Mouse (Mus musculus) hindbrain, embryonic 12.5 days (tissue): ENCODE measurements around the gene Lrig3. TPM values are rescaled to one million over a fixed set of nuclear protein-coding genes. Genes with fewer than 3 reads are reported as not detected.

Experiments used
- ATAC-seq: fragments of 200-750 bp; cut with Nextera tagmentation; 2 replicates; pipeline ENCODE4 v1.8.0; 2017; ENCODE audit warnings: moderate TSS enrichment; ENCODE audit not compliant: low FRiP score
- H3K27ac ChIP-seq: fragments of 300-500 bp; sonication (generic); 2 replicates; pipeline ENCODE4 v1.5.1; 2016; ENCODE audit warnings: mild to moderate bottlenecking
- H3K27me3 ChIP-seq: fragments of 300-500 bp; sonication (generic); 2 replicates; pipeline ENCODE4 v1.6.1; 2016; ENCODE audit warnings: mild to moderate bottlenecking
- H3K36me3 ChIP-seq: fragments of 300-500 bp; sonication (generic); 2 replicates; pipeline ENCODE4 v1.6.1; 2016; ENCODE audit warnings: mild to moderate bottlenecking
- H3K4me1 ChIP-seq: fragments of 300-500 bp; sonication (generic); 2 replicates; pipeline ENCODE4 v1.6.1; 2016
- H3K4me2 ChIP-seq: fragments of 300-500 bp; sonication (generic); replicated peaks from 2 replicates; pipeline ENCODE4 v1.6.1; 2016; ENCODE audit warnings: mild to moderate bottlenecking
- H3K4me3 ChIP-seq: fragments of 300-500 bp; sonication (generic); 2 replicates; pipeline ENCODE4 v1.5.1; 2016; ENCODE audit warnings: mild to moderate bottlenecking
- H3K9ac ChIP-seq: fragments of 300-500 bp; sonication (generic); 2 replicates; pipeline ENCODE4 v1.6.1; 2016; ENCODE audit warnings: mild to moderate bottlenecking, moderate library complexity
- H3K9me3 ChIP-seq: fragments of 300-500 bp; sonication (generic); replicated peaks from 2 replicates; pipeline ENCODE4 v1.6.1; 2016; ENCODE audit warnings: mild to moderate bottlenecking
- WGBS: fragments of 180-500 bp; shearing (Covaris S2); methylation state at CpG from one replicate; pipeline ENCODE4 v1.1.7; 2016; 5-methylcytosine and 5-hydroxymethylcytosine counted together
- polyA plus RNA-seq: library from polyadenylated mRNA; unstranded; fragments of >200 nt; fragmentation: Nextera tagmentation; extraction: Ambion mirVana; gene quantifications from 2 replicates; pipeline ENCODE4 v1.2.1, GENCODE M21; 2016

The Lrig3 gene
- 24.3 and 28.1 TPM in 2 replicates for polyA plus RNA-seq

GRCm38 (mm10) chr10:125965968-125966480 is at the start of gene Lrig3:
Lrig3 (plus strand) TSS chr10:125966168.
- Histone ChIP-seq H3K9ac (peak within 1 kb of the TSS; percentile 86), H3K27ac (peak within 1 kb of the TSS; percentile 85), H3K9me3 (no peaks in the 10 kb centered on the region), H3K4me1 (peaks cover 28% of the 10 kb centered on the region), H3K27me3 (no peaks in the 10 kb centered on the region), H3K36me3 (no peaks in the 10 kb centered on the region), H3K4me3 (peak within 1 kb of the TSS; percentile 85), H3K4me2 (peak within 1 kb of the TSS; percentile 94)
- peak; percentile 89 for ATAC-seq
- under 1% methylated on average over 61 of the region's 62 CpGs for WGBS

GRCm38 (mm10) chr10:125916781-125917180 is 49.2 kb upstream of the Lrig3 start:
- no peak for ATAC-seq
- H3K9me3 ChIP-seq, result no peaks in the 10 kb centered on the region
- H3K4me2 ChIP-seq, result no peak overlapping the region
- H3K27ac ChIP-seq, result no peak overlapping the region
- no peak overlapping the region for H3K4me3 ChIP-seq
- H3K4me1 ChIP-seq, result peaks cover 11% of the 10 kb centered on the region
- 47% methylated on average over 6 of the region's 6 CpGs for WGBS
- no peaks in the 10 kb centered on the region for H3K36me3 ChIP-seq
- H3K9ac ChIP-seq, result no peak overlapping the region
- H3K27me3 ChIP-seq, result no peaks in the 10 kb centered on the region

GRCm38 (mm10) chr10:125917436-125917871 is 48.5 kb upstream of the Lrig3 start:
- peak overlapping the region; percentile 30 for H3K4me2 ChIP-seq

GRCm38 (mm10) chr10:125918994-125919393 is 47.0 kb upstream of the Lrig3 start:
- Histone ChIP-seq H3K4me1 (peaks cover 9% of the 10 kb centered on the region), H3K4me2 (no peak overlapping the region), H3K9ac (no peak overlapping the region), H3K36me3 (no peaks in the 10 kb centered on the region), H3K27me3 (no peaks in the 10 kb centered on the region), H3K27ac (no peak overlapping the region), H3K4me3 (no peak overlapping the region), H3K9me3 (no peaks in the 10 kb centered on the region)
- 67% methylated on average over 1 of the region's 1 CpGs for WGBS
- no peak for ATAC-seq

More at GRCm38 (mm10) chr10:125917436-125917871, 48.5 kb upstream of the Lrig3 start:
- Histone ChIP-seq H3K4me3 (no peak overlapping the region), H3K36me3 (no peaks in the 10 kb centered on the region), H3K9me3 (no peaks in the 10 kb centered on the region), H3K4me1 (peaks cover 10% of the 10 kb centered on the region), H3K9ac (0 out of 2 replicates have a peak overlapping the region, but pooled peaks have one; percentile 14), H3K27ac (no peak overlapping the region), H3K27me3 (no peaks in the 10 kb centered on the region)
- WGBS, result 11% methylated on average over 9 of the region's 9 CpGs
- no peak; the same call in 1 of the 2 replicates for ATAC-seq

GRCm38 (mm10) chr10:125921654-125922446 is 44.1 kb upstream of the Lrig3 start:
- no peak for ATAC-seq
- no peaks in the 10 kb centered on the region for H3K27me3 ChIP-seq
- H3K27ac ChIP-seq, result no peak overlapping the region
- peaks cover 4% of the 10 kb centered on the region; the same call in 1 of the 2 replicates for H3K4me1 ChIP-seq
- no peak overlapping the region for H3K4me3 ChIP-seq
- H3K9me3 ChIP-seq, result 0 out of 2 replicates have a peak, but pooled peaks cover 5% of the 10 kb centered on the region
- no peak overlapping the region for H3K9ac ChIP-seq
- no peak overlapping the region for H3K4me2 ChIP-seq
- 26% methylated on average over 6 of the region's 6 CpGs for WGBS
- no peaks in the 10 kb centered on the region for H3K36me3 ChIP-seq

- Histone ChIP-seq H3K4me1 (no peaks in the 10 kb centered on the region), H3K9ac (no peak overlapping the region), H3K27me3 (no peaks in the 10 kb centered on the region), H3K9me3 (no peaks in the 10 kb centered on the region), H3K27ac (no peak overlapping the region), H3K4me3 (no peak overlapping the region), H3K4me2 (no peak overlapping the region), H3K36me3 (no peaks in the 10 kb centered on the region)
- no peak for ATAC-seq
- WGBS, result 87% methylated on average over 3 of the region's 3 CpGs
Observed at GRCm38 (mm10) chr10:125929961-125930360, 36.0 kb upstream of the Lrig3 start.

GRCm38 (mm10) chr10:125933388-125933787 is 32.6 kb upstream of the Lrig3 start:
- ATAC-seq, result no peak
- WGBS, result 86% methylated on average over 6 of the region's 6 CpGs
- Histone ChIP-seq H3K4me1 (no peaks in the 10 kb centered on the region), H3K27ac (no peak overlapping the region), H3K36me3 (no peaks in the 10 kb centered on the region), H3K4me3 (no peak overlapping the region), H3K4me2 (no peak overlapping the region), H3K9ac (no peak overlapping the region), H3K27me3 (no peaks in the 10 kb centered on the region), H3K9me3 (no peaks in the 10 kb centered on the region)

- ATAC-seq, result no peak
- Histone ChIP-seq H3K27me3 (no peaks in the 10 kb centered on the region), H3K4me3 (no peak overlapping the region), H3K9ac (no peak overlapping the region), H3K4me2 (no peak overlapping the region), H3K4me1 (0 out of 2 replicates have a peak, but pooled peaks cover 4% of the 10 kb centered on the region), H3K27ac (no peak overlapping the region), H3K36me3 (no peaks in the 10 kb centered on the region), H3K9me3 (no peaks in the 10 kb centered on the region)
- WGBS, result 62% methylated on average over 3 of the region's 3 CpGs
Observed at GRCm38 (mm10) chr10:125934095-125934494, 31.9 kb upstream of the Lrig3 start.

GRCm38 (mm10) chr10:125937517-125938497 is 28.2 kb upstream of the Lrig3 start:
- Histone ChIP-seq H3K9me3 (no peaks in the 10 kb centered on the region), H3K27me3 (no peaks in the 10 kb centered on the region), H3K4me1 (0 out of 2 replicates have a peak, but pooled peaks cover 8% of the 10 kb centered on the region), H3K4me3 (no peak overlapping the region), H3K4me2 (no peak overlapping the region), H3K36me3 (no peaks in the 10 kb centered on the region), H3K27ac (no peak overlapping the region), H3K9ac (no peak overlapping the region)
- no peak for ATAC-seq
- 79% methylated on average over 11 of the region's 11 CpGs for WGBS

- WGBS, result 73% methylated on average over 12 of the region's 12 CpGs
- H3K36me3 ChIP-seq, result no peaks in the 10 kb centered on the region
- H3K27ac ChIP-seq, result no peak overlapping the region
- ATAC-seq, result no peak
- H3K9me3 ChIP-seq, result no peaks in the 10 kb centered on the region
- no peak overlapping the region for H3K9ac ChIP-seq
- no peak overlapping the region for H3K4me3 ChIP-seq
- H3K4me1 ChIP-seq, result peaks cover 12% of the 10 kb centered on the region; the same call in 1 of the 2 replicates
- no peaks in the 10 kb centered on the region for H3K27me3 ChIP-seq
- H3K4me2 ChIP-seq, result no peak overlapping the region
Observed at GRCm38 (mm10) chr10:125938528-125939402, 27.2 kb upstream of the Lrig3 start.

GRCm38 (mm10) chr10:125940316-125941059 is 25.5 kb upstream of the Lrig3 start:
- WGBS, result 74% methylated on average over 11 of the region's 11 CpGs
- Histone ChIP-seq H3K27me3 (no peaks in the 10 kb centered on the region), H3K4me2 (no peak overlapping the region), H3K9ac (no peak overlapping the region), H3K4me1 (peaks cover 17% of the 10 kb centered on the region; the same call in 1 of the 2 replicates), H3K36me3 (no peaks in the 10 kb centered on the region), H3K9me3 (no peaks in the 10 kb centered on the region), H3K27ac (no peak overlapping the region), H3K4me3 (no peak overlapping the region)
- ATAC-seq, result no peak
